Mouse (Mus musculus) c-Kit-positive CD71-positive TER-119-negative erythroid progenitor cells, embryonic 14.5 days (primary cell): ENCODE results near the gene Cxcl5.
"Not testable (repeated sequence)": the region's sequence is repeated elsewhere in the genome, so short reads cannot be mapped to it uniquely, and the experiment has no call there.

Source experiments
- DNase-seq: peaks from one replicate; pipeline ENCODE4 v3.0.0-alpha.2; 2013; ENCODE audit warnings: low read depth

The Cxcl5 gene

GRCm38 (mm10) chr5:90785659-90786588 lies 26.8 kb downstream of the Cxcl5 start, which contains the start of gene Cxcl3:
Cxcl3 (plus strand) TSS chr5:90786103.
- DNase-seq, result no peak

- DNase-seq, result no peak
Measured at GRCm38 (mm10) chr5:90788114-90788513, 29.0 kb downstream of the Cxcl5 start.

- DNase-seq, result no peak
Measured at GRCm38 (mm10) chr5:90789306-90790073, 30.3 kb downstream of the Cxcl5 start.

- no peak for DNase-seq
Measured at GRCm38 (mm10) chr5:90790074-90790502, 30.9 kb downstream of the Cxcl5 start.

- DNase-seq, result no peak
Measured at GRCm38 (mm10) chr5:90794195-90794625, 35.0 kb downstream of the Cxcl5 start, which contains the start of gene Cxcl15. Cxcl15 (plus strand) TSS chr5:90794534.

GRCm38 (mm10) chr5:90795392-90795791 lies 36.2 kb downstream of the Cxcl5 start:
- DNase-seq, result not testable (repeated sequence)

- no peak for DNase-seq
Measured at GRCm38 (mm10) chr5:90804574-90804973, 45.4 kb downstream of the Cxcl5 start.

- no peak for DNase-seq
Measured at GRCm38 (mm10) chr5:90806050-90806449, 46.9 kb downstream of the Cxcl5 start.

- DNase-seq, result no peak
Measured at GRCm38 (mm10) chr5:90807176-90807950, 48.2 kb downstream of the Cxcl5 start.
